Comparison of ENCODE assay signal across 8 mouse cellular contexts in genomic region chr4:10873920-10874665, GRCm38 (mm10). TPM values are rescaled to one million over a fixed set of nuclear protein-coding genes. Genes with fewer than 3 reads are reported as not detected.
DNase-seq lines count a peak whose midpoint lies in the region; ATAC-seq lines count a peak whose summit lies in the region.

Gene 2610301B20Rik, plus strand, starts transcription at chr4:10874498.

- H3K9me3 ChIP-seq in intestine, embryonic 14.5 days (ENCODE audit: control insufficient read depth, low read length): no peaks in the 10 kb centered on the region

- ATAC-seq in intestine, embryonic 14.5 days (replicated peaks; ENCODE audit: low FRiP score, low TSS enrichment, low read depth): peak; percentile 91

- under 1% methylated on average over 67 of the region's 68 CpGs for WGBS in intestine, embryonic 14.5 days

- peaks cover 9% of the 10 kb centered on the region for H3K4me1 ChIP-seq in intestine, embryonic 14.5 days (replicated peaks; ENCODE audit: control insufficient read depth, insufficient read depth, low read length)

- intact Hi-C loops in left cerebral cortex, postnatal 14 days (cut with DNase I): no loop called here

- peak within 1 kb of the TSS; percentile 88 for H3K4me3 ChIP-seq in intestine, embryonic 14.5 days (ENCODE audit: low read depth, low read length)

- H3K27me3 ChIP-seq in intestine, embryonic 14.5 days (replicated peaks; ENCODE audit: control insufficient read depth, insufficient read depth, low read length): no peaks in the 10 kb centered on the region

- H3K36me3 ChIP-seq in intestine, embryonic 14.5 days (ENCODE audit: control insufficient read depth, insufficient read depth, low read length): peaks cover 3% of the 10 kb centered on the region; the same call in 1 of the 2 replicates

- peak within 1 kb of the TSS; percentile 99 for H3K27ac ChIP-seq in intestine, embryonic 14.5 days (ENCODE audit: low read depth)

- DNase-seq in adrenal gland, adult (ENCODE audit: inconsistent age in 2 of 2, low spot score in 1 of 2): peak; percentile 95 to 98
- DNase-seq in embryo, embryonic 10.5 days (ENCODE audit: low spot score): peak; percentile 97
- peak; percentile 88 for DNase-seq in gastrocnemius, postnatal 25 days
- peak; percentile 99 for DNase-seq in intestine, embryonic 14.5 days (ENCODE audit: low spot score)
- DNase-seq in left cerebral cortex, postnatal 14 days (ENCODE audit: low spot score in 2 of 2): peak; percentile 96 to 97
- DNase-seq in mesoderm, embryonic 11.5 days (ENCODE audit: low read depth, low spot score): peak; percentile 95
- peak; percentile 87 for DNase-seq in right cerebral cortex, postnatal 36 days (ENCODE audit: low spot score in 2 of 2)
- peak; percentile 93 for DNase-seq in yolk sac, embryonic 10.5 days (ENCODE audit: low spot score)

- peak within 1 kb of the TSS; percentile 92 for H3K9ac ChIP-seq in intestine, embryonic 14.5 days (ENCODE audit: low read length)

- peak within 1 kb of the TSS; percentile 68 for H3K4me2 ChIP-seq in intestine, embryonic 14.5 days (ENCODE audit: low read length)

RNA-seq across cellular contexts. Expression of gene 2610301B20Rik, which starts in this region (rescaled TPM):
- total RNA-seq in gastrocnemius, postnatal 25 days (2021): 1 to 10 TPM; 3.6 to 4.2 TPM
- polyA plus RNA-seq in intestine, embryonic 14.5 days (2014; fragmentation: Nextera tagmentation; extraction: Ambion mirVana): 26.9 and 29.0 TPM in 2 replicates
- 10 to 100 TPM; 24.7 to 25.7 TPM for total RNA-seq in left cerebral cortex, postnatal 14 days (2021)

Comparison
In these comparisons a context has a peak if more than half of its experiments do, and no peak if none do; other contexts are left out.
1. Peak in every context shown above with its lines: DNase-seq, ATAC-seq, H3K4me3 ChIP-seq and H3K27ac ChIP-seq.
2. RNA of gene 2610301B20Rik (total RNA-seq): 24.7 to 25.7 TPM in left cerebral cortex, postnatal 14 days; 3.6 to 4.2 TPM in gastrocnemius, postnatal 25 days; every median in the first group is over 4 times any median in the second.